Mouse (Mus musculus): ENCODE measurements at regions not wholly inside any gene's neighbourhood (a gene's known extent, or its start where the extent isn't known, plus 50 kb on each side); places are given as distances from the start of the nearest gene placed in this dataset.
A peak's percentile ranks its signal among the peaks of the same experiment; 100 is the strongest.

- TF ChIP-seq CTCF (IDR thresholded peaks at IDR 0.05) (0 out of 2 replicates have a peak, but pooled peaks have one; percentile 2), EP300 (IDR thresholded peaks at IDR 0.05) (peak; percentile 79)
Observed at GRCm38 (mm10) chr11:43958241-43958975, 57.4 kb upstream of the Adra1b start.

All from lung, postnatal 0 days (tissue).